Mouse (Mus musculus) kidney, adult 2 months (tissue): ENCODE measurements around the gene Ppp1r13b. TPM values are rescaled to one million over a fixed set of nuclear protein-coding genes. Genes with fewer than 3 reads are reported as not detected.

Experiments
- DNase-seq: peaks from one replicate; pipeline ENCODE4 v3.0.0; 2021
- H3K27ac ChIP-seq: fragments of 200-500 bp; 2 replicates; pipeline ENCODE4 v1.5.1; 2012; ENCODE audit warnings: low read depth, low read length, control low read depth, inconsistent platforms; ENCODE audit not compliant: insufficient read depth
- H3K27me3 ChIP-seq: fragments of 200-500 bp; replicated peaks from 2 replicates; pipeline ENCODE4 v1.6.1; 2012; ENCODE audit warnings: mild to moderate bottlenecking, moderate library complexity, low read length, inconsistent platforms; ENCODE audit not compliant: control insufficient read depth, insufficient read depth
- H3K36me3 ChIP-seq: fragments of 200-500 bp; 2 replicates; pipeline ENCODE4 v1.6.1; 2012; ENCODE audit warnings: mild to moderate bottlenecking, moderate library complexity, low read length, inconsistent platforms; ENCODE audit not compliant: control insufficient read depth, insufficient read depth
- H3K4me1 ChIP-seq: fragments of 200-500 bp; 2 replicates; pipeline ENCODE4 v1.6.1; 2011; ENCODE audit warnings: low read length; ENCODE audit not compliant: control insufficient read depth, insufficient read depth
- H3K4me3 ChIP-seq: fragments of 200-500 bp; 2 replicates; pipeline ENCODE4 v1.5.1; 2011; ENCODE audit warnings: mild to moderate bottlenecking, low read depth, low read length, control low read depth; ENCODE audit not compliant: insufficient read depth
- CTCF ChIP-seq: fragments of 200-500 bp; conservative IDR thresholded peaks from 2 replicates; pipeline ENCODE4 v1.5.1; 2011; ENCODE audit warnings: low read depth, mild to moderate bottlenecking, control low read depth, low read length, moderate library complexity, mixed read lengths; ENCODE audit not compliant: insufficient read depth, insufficient read length
- POLR2A ChIP-seq: fragments of 200-500 bp; IDR thresholded peaks from one replicate; pipeline ENCODE4 v1.6.1; 2011; ENCODE audit warnings: low read depth, low read length, control low read depth
- WGBS: fragments of 180-500 bp; shearing (Covaris S2); methylation state at CpG from one replicate; pipeline ENCODE4 v1.1.7; 2018; 5-methylcytosine and 5-hydroxymethylcytosine counted together
- polyA plus RNA-seq: library from polyadenylated mRNA; depleted of rRNA; stranded (reverse); fragments of >200 nt; gene quantifications from 2 replicates; pipeline ENCODE4 v1.2.3, GENCODE M21; 2012

Ppp1r13b gene
- polyA plus RNA-seq, 1 experiment = 11.7 TPM

DNA sequence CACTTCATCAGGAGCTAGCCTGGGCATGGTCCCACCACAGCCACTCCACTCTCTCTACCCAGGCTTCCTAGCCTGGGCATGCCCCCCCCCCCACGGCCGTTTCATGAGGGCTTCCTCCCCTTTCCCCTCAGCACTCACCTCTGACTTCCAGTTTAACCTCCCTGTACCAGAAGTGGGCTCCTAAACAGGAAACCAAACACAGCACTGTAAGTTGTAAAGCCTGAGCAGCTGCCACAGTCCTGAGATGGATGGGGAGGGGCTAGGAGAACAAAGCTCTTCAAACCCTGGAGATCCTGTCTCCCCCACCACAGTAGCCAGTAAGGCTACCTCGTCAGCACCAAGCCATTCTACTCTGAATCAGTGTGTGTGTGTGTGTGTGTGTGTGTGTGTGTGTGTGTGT is 6.1 kb upstream of the Ppp1r13b start:
- H3K4me3 ChIP-seq = no peak overlapping the region
- no peaks in the 10 kb centered on the region for H3K27me3 ChIP-seq
- no peak overlapping the region for H3K27ac ChIP-seq
- DNase-seq = no peak
- peaks cover 10% of the 10 kb centered on the region for H3K4me1 ChIP-seq
- 60% methylated on average over 3 of the region's 3 CpGs for WGBS
- no peaks in the 10 kb centered on the region for H3K36me3 ChIP-seq
- no peak for TF ChIP-seq POLR2A
- no peak for TF ChIP-seq CTCF

DNA sequence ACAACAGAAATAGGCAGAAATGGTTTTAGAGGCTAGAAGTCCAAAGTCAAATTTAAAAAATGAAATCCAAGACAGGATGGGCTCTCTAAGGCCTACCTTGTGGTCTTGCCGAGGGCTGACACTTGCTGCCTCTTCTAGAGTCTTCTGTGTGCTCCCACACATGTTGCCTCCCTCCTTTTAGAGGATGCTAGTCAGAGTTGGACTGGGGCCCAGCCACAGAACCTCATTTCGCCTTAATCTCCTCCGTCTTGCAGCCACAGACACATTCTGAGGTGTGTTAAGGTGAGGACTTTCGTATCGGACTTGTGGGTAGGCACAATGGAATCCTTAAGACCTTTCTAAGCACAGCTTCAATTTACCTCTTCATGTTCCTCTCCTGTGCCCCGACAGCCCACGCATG is 4.9 kb upstream of the Ppp1r13b start:
- Histone ChIP-seq H3K4me1 (peaks cover 17% of the 10 kb centered on the region), H3K4me3 (no peak overlapping the region), H3K27me3 (no peaks in the 10 kb centered on the region), H3K36me3 (no peaks in the 10 kb centered on the region), H3K27ac (no peak overlapping the region)
- no peak for DNase-seq
- TF ChIP-seq POLR2A (no peak), CTCF (no peak)
- WGBS = 90% methylated on average over 7 of the region's 7 CpGs

DNA sequence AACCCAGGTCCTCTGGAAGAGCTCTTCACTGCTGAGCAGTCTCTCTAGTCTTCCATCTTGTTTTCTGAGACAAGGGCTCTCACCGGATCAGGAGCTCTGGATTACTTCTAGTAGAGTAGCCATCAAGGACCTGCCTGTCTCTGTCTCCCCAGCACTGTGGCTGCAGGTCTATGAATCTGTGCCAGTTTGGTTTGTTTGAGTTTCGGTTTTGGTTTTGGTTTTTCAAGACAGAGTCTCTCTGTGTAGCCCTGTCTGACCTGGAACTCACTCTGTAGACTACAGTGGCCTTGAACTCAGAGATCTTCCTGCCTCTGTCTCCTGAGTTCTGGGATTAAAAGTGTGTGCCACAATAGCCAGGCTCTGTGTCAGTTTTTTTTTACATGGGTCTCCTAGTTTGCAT is 3.9 kb upstream of the Ppp1r13b start:
- peaks cover 13% of the 10 kb centered on the region for H3K4me1 ChIP-seq
- no peak overlapping the region for H3K27ac ChIP-seq
- no peak overlapping the region for H3K4me3 ChIP-seq
- WGBS = 89% methylated on average over 2 of the region's 2 CpGs
- no peaks in the 10 kb centered on the region for H3K27me3 ChIP-seq
- DNase-seq = no peak
- no peak for TF ChIP-seq CTCF
- no peak for TF ChIP-seq POLR2A
- no peaks in the 10 kb centered on the region for H3K36me3 ChIP-seq

DNA sequence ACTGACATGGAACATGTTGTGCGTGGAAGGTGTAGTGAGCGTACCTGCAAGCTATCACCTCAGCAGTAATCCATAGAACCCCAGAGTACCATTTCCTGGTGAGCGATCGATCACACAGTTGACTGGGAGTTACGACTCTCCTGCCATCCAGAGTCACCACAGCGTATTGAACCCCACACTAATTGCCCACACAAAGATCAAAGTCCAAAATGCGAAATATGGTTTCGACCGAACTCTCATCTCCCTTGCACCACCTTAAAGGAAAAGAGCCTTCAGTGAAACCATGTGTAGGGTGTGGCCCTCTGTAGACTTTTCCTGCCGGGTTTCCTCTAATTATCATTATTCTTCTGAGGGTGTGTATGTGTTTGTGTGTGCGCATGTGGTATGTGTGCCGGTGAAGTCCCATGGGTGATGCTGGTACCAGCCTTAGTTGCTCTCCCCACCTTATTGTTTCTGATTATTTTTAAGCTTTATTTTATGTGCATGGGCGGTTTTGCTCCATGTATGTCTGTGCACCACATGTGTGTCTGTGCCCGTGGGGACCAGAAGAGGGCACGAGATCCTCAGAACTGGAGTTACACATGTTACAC is 3.4 kb upstream of the Ppp1r13b start:
- Histone ChIP-seq H3K36me3 (no peaks in the 10 kb centered on the region), H3K4me1 (peaks cover 8% of the 10 kb centered on the region; the same call in 1 of the 2 replicates), H3K27me3 (no peaks in the 10 kb centered on the region), H3K27ac (no peak overlapping the region), H3K4me3 (no peak overlapping the region)
- WGBS = 74% methylated on average over 15 of the region's 15 CpGs
- TF ChIP-seq POLR2A = no peak
- TF ChIP-seq CTCF = no peak; the same call in 1 of the 2 replicates
- DNase-seq = no peak

DNA sequence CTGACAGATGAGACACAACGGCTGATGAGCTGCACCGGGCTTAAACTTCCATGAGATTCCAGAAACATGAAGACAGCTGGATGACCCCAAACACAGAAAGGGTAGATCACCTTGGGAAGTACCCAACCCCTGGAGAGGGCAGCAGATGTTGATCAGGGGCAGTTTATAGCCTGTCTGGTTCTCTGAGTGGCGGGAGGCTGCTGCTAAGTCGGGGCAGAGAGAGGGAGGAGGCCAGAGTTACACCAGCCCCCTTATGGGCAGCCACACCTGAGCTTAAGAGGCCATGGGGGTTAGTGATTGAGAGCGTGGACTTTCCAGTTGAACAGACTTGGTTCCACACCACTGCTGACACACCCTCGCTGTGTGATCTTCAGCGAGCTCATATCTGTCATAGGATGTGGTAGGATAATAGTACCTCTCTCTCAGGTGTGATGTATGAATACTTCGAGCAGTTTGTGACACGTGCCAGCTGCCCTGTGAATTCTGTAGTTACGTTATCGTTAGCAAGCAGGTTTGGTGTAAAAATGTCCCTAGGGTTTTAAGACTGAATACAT is 1.2 kb upstream of the Ppp1r13b start:
- no peak for DNase-seq
- H3K27me3 ChIP-seq = no peaks in the 10 kb centered on the region
- 63% methylated on average over 11 of the region's 11 CpGs for WGBS
- no peaks in the 10 kb centered on the region for H3K36me3 ChIP-seq
- TF ChIP-seq POLR2A (no peak), CTCF (no peak)
- no peak overlapping the region for H3K27ac ChIP-seq
- peaks cover 7% of the 10 kb centered on the region; the same call in 1 of the 2 replicates for H3K4me1 ChIP-seq
- H3K4me3 ChIP-seq = no peak overlapping the region

DNA sequence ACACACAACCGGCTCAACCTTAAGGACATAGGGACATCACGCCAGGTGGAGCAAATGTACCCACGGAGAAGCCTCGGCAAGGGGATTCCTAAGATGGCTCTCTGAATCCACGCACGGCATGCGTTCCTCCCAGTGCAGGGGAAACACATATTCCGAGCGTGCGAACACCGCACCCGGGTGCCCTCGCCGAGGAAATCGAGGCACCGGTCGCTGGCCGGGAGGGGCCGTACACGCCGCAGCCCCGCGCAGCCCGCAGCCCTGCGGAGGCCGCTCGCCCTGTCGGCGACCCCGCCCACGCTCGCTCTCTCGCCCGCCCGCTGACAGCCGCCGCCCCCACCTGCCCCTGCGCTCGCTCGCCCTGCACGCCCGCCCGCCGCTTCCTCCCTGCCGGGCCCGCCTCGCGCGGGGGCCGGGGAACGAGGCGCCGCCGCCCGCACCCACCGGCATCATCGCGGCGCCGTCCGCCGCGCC is 454 bp downstream of the Ppp1r13b start:
- WGBS = 5% methylated on average over 63 of the region's 63 CpGs
- TF ChIP-seq CTCF = no peak
- no peak for TF ChIP-seq POLR2A
- Histone ChIP-seq H3K27ac (peak overlapping the region; percentile 55; the same call in 1 of the 2 replicates), H3K4me3 (peak overlapping the region; percentile 76), H3K36me3 (no peaks in the 10 kb centered on the region), H3K27me3 (no peaks in the 10 kb centered on the region), H3K4me1 (peaks cover 10% of the 10 kb centered on the region; the same call in 1 of the 2 replicates)
- peak; percentile 72 for DNase-seq

DNA sequence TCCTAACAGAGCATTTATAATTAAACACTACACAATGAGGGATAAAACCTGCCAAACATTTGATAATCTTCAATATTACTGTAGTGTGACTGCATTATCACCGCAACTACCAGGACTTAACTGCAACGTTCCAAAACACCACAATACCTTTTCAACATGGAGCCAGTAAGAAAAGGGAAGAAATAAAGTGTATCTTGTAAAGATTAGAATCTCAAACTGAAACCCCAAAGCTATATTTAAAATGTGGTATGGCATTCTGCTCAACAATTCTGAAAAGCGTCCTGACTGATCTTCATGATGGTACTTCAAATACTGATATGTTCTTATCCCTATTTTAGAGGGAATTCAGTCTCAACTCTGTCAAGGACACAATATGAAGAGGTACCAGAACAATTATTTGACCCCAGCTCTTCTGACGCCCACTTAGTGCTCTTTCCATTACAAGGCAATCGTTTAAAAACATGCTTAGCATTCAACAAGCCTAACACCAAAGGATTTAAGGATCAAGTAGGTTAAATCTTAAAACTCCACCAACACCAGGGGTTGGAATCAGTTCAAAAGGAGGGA is 1.5 kb downstream of the Ppp1r13b start:
- no peak for TF ChIP-seq CTCF
- TF ChIP-seq POLR2A = no peak
- no peak overlapping the region for H3K4me3 ChIP-seq
- 55% methylated on average over 5 of the region's 5 CpGs for WGBS
- peaks cover 11% of the 10 kb centered on the region; the same call in 1 of the 2 replicates for H3K4me1 ChIP-seq
- H3K27me3 ChIP-seq = no peaks in the 10 kb centered on the region
- no peak for DNase-seq
- no peaks in the 10 kb centered on the region for H3K36me3 ChIP-seq
- H3K27ac ChIP-seq = no peak overlapping the region
